Mouse (Mus musculus) MN1 (cell line): Measurements from ENCODE around the gene Tmem206.

Experiments
- DNase-seq: peaks from one replicate; pipeline ENCODE4 v3.0.0-alpha.2; 2016; ENCODE audit warnings: low spot score

Tmem206 gene

GRCm38 (mm10) chr1:191396897-191397849 is 71.5 kb downstream of the Tmem206 start:
- peak; percentile 99 for DNase-seq
